Mouse (Mus musculus) midbrain, postnatal 0 days (tissue): ENCODE measurements around the gene Acsl6. TPM values are rescaled to one million over a fixed set of nuclear protein-coding genes. Genes with fewer than 3 reads are reported as not detected.
A peak's percentile ranks its signal among the peaks of the same experiment; 100 is the strongest.

Experiments
- ATAC-seq: fragments of 200-750 bp; cut with Nextera tagmentation; 2 replicates; pipeline ENCODE4 v1.8.0; 2017; ENCODE audit warnings: moderate number of reproducible peaks, mild to moderate bottlenecking, moderate TSS enrichment, moderate library complexity; ENCODE audit not compliant: low FRiP score
- DNase-seq: peaks from one replicate; pipeline ENCODE4 v3.0.0-alpha.2; 2015; ENCODE audit warnings: low spot score
- H3K27ac ChIP-seq: fragments of 300-500 bp; sonication (generic); 2 replicates; pipeline ENCODE4 v1.5.1; 2014; ENCODE audit warnings: low read depth, mild to moderate bottlenecking, low read length, mixed read lengths
- H3K27me3 ChIP-seq: fragments of 300-500 bp; sonication (generic); 2 replicates; pipeline ENCODE4 v1.6.1; 2014; ENCODE audit warnings: low read length, control low read depth, mixed read lengths; ENCODE audit not compliant: insufficient read depth
- H3K36me3 ChIP-seq: fragments of 300-500 bp; sonication (generic); 2 replicates; pipeline ENCODE4 v1.6.1; 2014; ENCODE audit warnings: low read length, control low read depth, mixed read lengths; ENCODE audit not compliant: insufficient read depth
- H3K4me1 ChIP-seq: fragments of 300-500 bp; sonication (generic); 2 replicates; pipeline ENCODE4 v1.6.1; 2014; ENCODE audit warnings: mild to moderate bottlenecking, control low read depth, antibody characterized with exemption, low read length, mixed read lengths; ENCODE audit not compliant: insufficient read depth
- H3K4me2 ChIP-seq: fragments of 300-500 bp; sonication (generic); 2 replicates; pipeline ENCODE4 v1.6.1; 2014; ENCODE audit warnings: low read depth, mild to moderate bottlenecking, low read length, mixed read lengths; ENCODE audit not compliant: poor library complexity, severe bottlenecking
- H3K4me3 ChIP-seq: fragments of 300-500 bp; sonication (generic); 2 replicates; pipeline ENCODE4 v1.5.1; 2014; ENCODE audit warnings: low read depth, mild to moderate bottlenecking, low read length, moderate library complexity
- H3K9ac ChIP-seq: fragments of 300-500 bp; sonication (generic); replicated peaks from 2 replicates; pipeline ENCODE4 v1.6.1; 2014; ENCODE audit warnings: mild to moderate bottlenecking, low read length, moderate library complexity, mixed read lengths; ENCODE audit not compliant: poor library complexity, severe bottlenecking
- H3K9me3 ChIP-seq: fragments of 300-500 bp; sonication (generic); 2 replicates; pipeline ENCODE4 v1.6.1; 2016; ENCODE audit warnings: low read length, control low read depth
- CTCF ChIP-seq: IDR thresholded peaks from 2 replicates; pipeline ENCODE4 v1.5.1; 2016; ENCODE audit warnings: antibody characterized with exemption, mild to moderate bottlenecking
- WGBS: fragments of 180-500 bp; shearing (Covaris S2); extraction: QIAGEN DNeasy Blood & Tissue Kit; methylation state at CpG from one replicate; pipeline ENCODE4 v1.1.7; 2014; 5-methylcytosine and 5-hydroxymethylcytosine counted together
- polyA plus RNA-seq: library from polyadenylated mRNA; unstranded; fragments of >200 nt; fragmentation: Nextera tagmentation; extraction: Ambion mirVana; gene quantifications from 2 replicates; pipeline ENCODE4 v1.2.1, GENCODE M21; 2015
- total RNA-seq: library from RNA; depleted of rRNA; stranded (reverse); fragments of >200 nt; gene quantifications from 2 replicates; pipeline ENCODE4 v1.2.3, GENCODE M21; 2014

Acsl6 gene
- total and polyA plus RNA-seq, 2 experiments from 2014 or later = 52.6 to 64.0 TPM

DNA sequence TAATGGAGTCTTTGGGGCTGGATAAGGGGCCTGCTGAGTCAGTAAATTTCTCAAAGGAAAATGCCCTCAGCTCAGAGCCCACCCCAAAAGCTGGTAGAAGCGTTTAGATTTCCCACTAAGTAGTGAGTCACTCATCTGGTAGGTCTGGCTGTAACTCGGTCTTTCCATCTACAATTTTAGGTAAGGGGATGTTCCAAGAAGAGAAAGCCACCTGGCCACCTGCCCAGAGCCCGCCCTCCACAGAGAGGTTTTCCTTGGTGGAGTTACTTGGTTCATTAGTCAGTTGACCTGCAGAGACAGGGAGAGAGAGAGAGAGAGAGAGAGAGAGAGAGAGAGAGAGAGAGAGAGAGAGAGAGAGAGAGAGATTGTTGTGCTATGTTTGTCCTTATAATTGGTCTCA, 14.2 kb downstream of the Acsl6 start:
- DNase-seq (no peak), ATAC-seq (no peak)
- no peak for TF ChIP-seq CTCF
- Histone ChIP-seq H3K4me1 (peaks cover 12% of the 10 kb centered on the region), H3K27me3 (no peaks in the 10 kb centered on the region), H3K36me3 (peaks cover 25% of the 10 kb centered on the region), H3K4me2 (no peak overlapping the region), H3K4me3 (no peak overlapping the region), H3K27ac (no peak overlapping the region), H3K9ac (no peak overlapping the region), H3K9me3 (no peaks in the 10 kb centered on the region)
- WGBS = 83% methylated on average over 3 of the region's 3 CpGs

DNA sequence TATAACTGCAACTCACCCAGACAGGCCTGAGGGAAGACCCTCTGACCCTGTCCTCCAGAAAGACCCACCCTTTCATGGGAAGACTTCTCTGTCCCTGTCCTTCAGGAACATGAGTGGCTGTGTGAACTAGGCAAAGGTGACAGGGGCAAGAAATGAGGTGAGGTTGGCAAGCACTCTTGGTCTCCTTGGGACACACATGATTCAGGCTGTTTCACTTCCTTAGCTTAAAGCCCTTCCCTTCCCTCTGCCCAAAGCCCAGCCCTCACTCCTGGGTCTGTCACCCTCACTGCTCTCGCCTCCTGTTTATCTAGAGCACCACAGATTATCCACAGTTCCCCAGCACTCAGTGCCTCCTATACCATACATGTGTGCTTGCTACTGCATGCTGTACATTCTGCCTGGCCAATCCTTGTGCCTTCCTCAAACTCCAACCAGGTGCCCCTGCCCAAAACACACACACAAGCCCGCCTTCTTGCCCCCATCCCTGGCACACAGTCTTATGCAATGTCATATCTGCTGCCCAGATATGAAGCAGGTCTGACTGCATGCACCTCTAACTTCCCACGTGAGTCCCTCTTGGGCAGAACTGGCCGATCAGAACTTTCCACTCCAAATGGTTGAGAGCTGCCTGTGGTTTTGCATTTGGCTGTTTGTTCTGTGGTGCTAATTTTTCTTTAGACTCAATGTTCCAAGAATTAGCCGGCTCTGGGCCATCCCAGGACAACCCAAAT, 18.4 kb downstream of the Acsl6 start:
- Histone ChIP-seq H3K4me2 (no peak overlapping the region), H3K9ac (no peak overlapping the region), H3K27ac (no peak overlapping the region), H3K36me3 (peaks cover 52% of the 10 kb centered on the region), H3K4me3 (no peak overlapping the region), H3K4me1 (no peaks in the 10 kb centered on the region), H3K9me3 (no peaks in the 10 kb centered on the region), H3K27me3 (no peaks in the 10 kb centered on the region)
- TF ChIP-seq CTCF = no peak
- DNase-seq (no peak), ATAC-seq (no peak)
- 92% methylated on average over 5 of the region's 5 CpGs for WGBS

DNA sequence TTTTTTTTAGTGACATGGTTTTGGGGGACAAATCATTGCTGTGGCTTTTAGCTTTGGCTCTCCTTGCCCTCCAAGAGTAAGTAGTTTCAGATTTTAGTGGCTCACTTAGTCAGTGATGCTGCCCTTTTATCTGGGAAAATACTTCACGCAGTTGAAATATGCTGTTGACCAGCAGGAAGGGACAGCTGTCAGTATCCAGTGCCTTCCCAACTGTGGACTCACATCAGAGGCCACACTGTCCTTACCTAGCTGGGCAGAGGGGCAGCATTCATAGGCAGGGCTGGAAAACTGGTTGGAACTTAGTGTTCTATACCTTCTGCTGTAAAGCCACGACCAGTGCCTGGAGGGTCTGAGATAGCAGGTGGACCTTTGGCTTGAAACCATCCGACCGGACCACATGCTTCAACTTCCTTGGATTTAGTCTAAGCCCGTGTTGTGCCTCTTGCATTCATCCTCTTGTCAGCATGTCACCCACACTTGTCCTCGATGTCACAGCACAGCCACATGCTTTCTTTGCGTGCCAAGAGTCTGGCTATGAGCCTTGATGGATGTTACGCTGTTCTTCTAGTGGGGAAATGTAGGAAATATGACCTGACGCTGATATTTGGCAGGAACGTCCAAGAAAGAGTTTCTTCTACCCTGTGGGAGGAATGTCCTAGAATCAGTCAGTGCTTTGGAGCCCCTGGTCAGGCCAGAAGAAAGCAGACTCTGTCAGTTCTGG, 28.0 kb downstream of the Acsl6 start:
- no peaks in the 10 kb centered on the region for H3K9me3 ChIP-seq
- no peak overlapping the region for H3K4me3 ChIP-seq
- DNase-seq (no peak), ATAC-seq (no peak)
- H3K4me2 ChIP-seq = no peak overlapping the region
- no peak for TF ChIP-seq CTCF
- H3K4me1 ChIP-seq = no peaks in the 10 kb centered on the region
- WGBS = 91% methylated on average over 10 of the region's 10 CpGs
- no peak overlapping the region for H3K27ac ChIP-seq
- H3K36me3 ChIP-seq = peaks cover 74% of the 10 kb centered on the region
- no peaks in the 10 kb centered on the region for H3K27me3 ChIP-seq
- no peak overlapping the region for H3K9ac ChIP-seq

DNA sequence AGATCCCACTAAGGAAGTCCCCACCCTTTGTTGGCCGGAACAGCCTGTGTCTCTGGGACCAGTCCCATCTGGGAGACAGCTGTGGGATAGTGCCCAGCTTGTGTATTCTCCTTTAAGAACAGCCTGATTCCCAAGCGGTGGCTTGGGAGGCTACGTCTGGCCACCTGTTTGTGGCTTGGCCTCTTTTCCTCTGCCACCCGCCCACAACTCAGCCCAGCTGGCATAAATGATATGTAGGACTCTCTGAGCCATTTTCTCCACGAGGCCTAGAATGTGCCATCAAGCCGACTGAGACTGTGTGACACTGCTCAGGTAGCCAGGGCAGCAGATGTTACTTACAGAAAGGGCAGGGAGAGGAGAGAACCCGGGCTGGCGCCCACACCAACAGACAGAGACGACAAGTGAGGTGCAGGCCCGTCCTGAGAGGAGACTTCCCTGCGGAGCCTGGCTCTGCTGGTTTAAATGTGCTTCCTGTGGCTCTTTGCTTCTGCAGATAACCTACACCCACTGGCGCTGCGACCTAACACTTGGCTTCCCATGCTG, 32.6 kb downstream of the Acsl6 start:
- Histone ChIP-seq H3K4me1 (no peaks in the 10 kb centered on the region), H3K4me3 (no peak overlapping the region), H3K27me3 (no peaks in the 10 kb centered on the region), H3K9me3 (no peaks in the 10 kb centered on the region), H3K9ac (no peak overlapping the region), H3K36me3 (peaks cover 58% of the 10 kb centered on the region), H3K27ac (no peak overlapping the region), H3K4me2 (no peak overlapping the region)
- DNase-seq (peak; percentile 44), ATAC-seq (no peak)
- 58% methylated on average over 13 of the region's 13 CpGs for WGBS
- no peak for TF ChIP-seq CTCF

DNA sequence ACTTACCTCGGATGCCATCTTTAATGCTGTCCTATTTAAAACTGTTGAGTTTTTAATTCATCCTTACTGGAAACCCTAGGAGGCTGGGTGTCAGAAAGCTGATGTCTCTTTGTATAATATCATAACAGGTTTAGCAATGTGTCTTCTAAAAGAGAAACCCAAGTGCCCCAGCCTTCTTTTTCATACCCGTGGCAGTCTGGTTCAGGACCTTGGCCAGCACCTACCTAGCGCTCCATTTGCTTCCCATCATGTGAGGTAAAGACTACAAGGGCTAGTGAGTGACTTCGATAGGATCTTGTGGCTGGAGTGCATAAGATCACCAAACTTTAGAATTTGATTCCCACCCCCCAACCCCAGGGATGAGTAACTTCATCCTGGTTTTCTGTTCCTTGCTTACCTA, 40.1 kb downstream of the Acsl6 start:
- 65% methylated on average over 4 of the region's 4 CpGs for WGBS
- ATAC-seq = no peak
- Histone ChIP-seq H3K9ac (no peak overlapping the region), H3K4me3 (no peak overlapping the region), H3K9me3 (no peaks in the 10 kb centered on the region), H3K27me3 (no peaks in the 10 kb centered on the region), H3K4me1 (no peaks in the 10 kb centered on the region), H3K4me2 (no peak overlapping the region), H3K27ac (no peak overlapping the region), H3K36me3 (peaks cover 37% of the 10 kb centered on the region)
- TF ChIP-seq CTCF = no peak
- DNase-seq = no peak

DNA sequence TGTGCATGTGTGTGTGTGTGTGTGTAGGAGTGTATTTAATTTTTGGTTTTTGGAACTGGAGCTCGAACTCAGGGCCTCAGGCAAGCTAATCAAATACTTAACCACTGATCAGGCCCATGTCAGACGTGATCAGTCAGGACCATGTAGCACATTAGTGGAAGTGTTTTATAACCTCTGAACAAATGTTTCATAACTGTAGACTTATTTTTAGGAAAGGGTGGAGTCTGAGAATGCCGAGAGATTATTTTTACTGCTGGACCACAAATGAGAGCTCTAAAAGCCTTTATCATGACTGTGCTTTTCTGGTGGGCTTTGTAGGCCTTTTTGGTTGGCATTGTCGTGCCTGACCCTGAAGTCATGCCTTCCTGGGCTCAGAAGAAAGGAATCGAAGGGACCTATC, 48.1 kb downstream of the Acsl6 start:
- peaks cover 7% of the 10 kb centered on the region for H3K36me3 ChIP-seq
- ATAC-seq (no peak), DNase-seq (no peak)
- WGBS = 57% methylated on average over 5 of the region's 5 CpGs
- TF ChIP-seq CTCF = no peak
- H3K9me3 ChIP-seq = no peaks in the 10 kb centered on the region
- H3K27ac ChIP-seq = no peak overlapping the region
- H3K27me3 ChIP-seq = no peaks in the 10 kb centered on the region
- H3K9ac ChIP-seq = no peak overlapping the region
- no peak overlapping the region for H3K4me3 ChIP-seq
- H3K4me2 ChIP-seq = no peak overlapping the region
- no peaks in the 10 kb centered on the region for H3K4me1 ChIP-seq
